Comparison of ENCODE assay signal across 14 mouse cellular contexts in the genomic region with DNA sequence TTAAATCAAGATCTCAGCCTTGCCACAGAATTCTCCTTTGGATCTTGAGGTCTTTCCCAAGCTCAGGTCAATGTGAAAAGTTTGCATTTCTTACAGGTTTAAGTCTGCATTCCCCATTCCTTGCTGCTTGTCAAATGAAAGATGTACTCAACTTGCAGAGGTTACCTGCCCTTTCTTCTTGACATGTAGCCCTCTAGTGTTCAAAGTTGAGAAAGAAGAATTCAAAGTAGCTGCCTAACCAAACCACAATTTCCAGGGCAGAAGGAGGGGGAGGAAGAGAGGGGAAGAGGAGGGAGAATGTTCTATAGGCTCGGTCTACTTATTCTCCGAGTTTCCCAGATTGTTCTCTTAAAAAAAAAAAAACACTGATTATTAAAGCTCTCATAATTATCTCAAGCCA. TPM values are rescaled to one million over a fixed set of nuclear protein-coding genes. Genes with fewer than 3 reads are reported as not detected.
A peak's percentile ranks its signal among the peaks of the same experiment; 100 is the strongest.
DNase-seq lines count a peak whose midpoint lies in the region; ATAC-seq and TF ChIP-seq lines count a peak whose summit lies in the region.
"Had no signal": no experiment of that assay in that cellular context is flagged by ENCODE, and none has a peak within 500 bp of the region (broad histone marks: within the 10 kb centered on the region; RNA-seq: fewer than 3 reads in every experiment).

No protein-coding gene starts in this region.

- 0 out of 2 replicates have a peak, but pooled peaks have one; percentile 9 for TF ChIP-seq CTCF in cerebellum, adult 2 months (IDR thresholded peaks at IDR 0.05; ENCODE audit: borderline replicate concordance, insufficient read depth, low read depth, low read length)

- H3K4me1 ChIP-seq in cerebellum, adult 2 months (ENCODE audit: control insufficient read depth, insufficient read depth, low read length), result no peaks in the 10 kb centered on the region
- H3K4me1 ChIP-seq in limb, embryonic 14.5 days (ENCODE audit: control insufficient read depth, insufficient read depth, low read length), result no peaks in the 10 kb centered on the region
- no peaks in the 10 kb centered on the region for H3K4me1 ChIP-seq in limb, embryonic 10.5 days
- H3K4me1 ChIP-seq: liver, embryonic 13.5 days; megakaryocyte, embryonic 14.5 days had no signal

- no peak overlapping the region for H3K9ac ChIP-seq in limb, embryonic 14.5 days (ENCODE audit: low read depth, low read length, severe bottlenecking)
- H3K9ac ChIP-seq: liver, embryonic 13.5 days; neural tube, embryonic 13.5 days had no signal

- H3K27me3 ChIP-seq in cerebellum, adult 2 months (ENCODE audit: control insufficient read depth, insufficient read depth, low read length), result no peaks in the 10 kb centered on the region
- H3K27me3 ChIP-seq in limb, embryonic 14.5 days (ENCODE audit: control insufficient read depth, insufficient read depth, low read length), result no peaks in the 10 kb centered on the region
- no peaks in the 10 kb centered on the region for H3K27me3 ChIP-seq in limb, embryonic 10.5 days (ENCODE audit: low read depth, poor library complexity, severe bottlenecking)
- H3K27me3 ChIP-seq: liver, embryonic 13.5 days; megakaryocyte, embryonic 14.5 days; neural tube, embryonic 13.5 days had no signal

- no peak for TF ChIP-seq POLR2A in cerebellum, adult 2 months (IDR thresholded peaks at IDR 0.05; ENCODE audit: borderline replicate concordance, insufficient read depth, low read length)
- no peak for TF ChIP-seq POLR2A in limb, embryonic 14.5 days (IDR thresholded peaks at IDR 0.05; ENCODE audit: borderline replicate concordance, extremely low read depth, insufficient read depth, insufficient read length)

- DNase-seq in cerebellum, adult 2 months, result no peak
- no peak for DNase-seq in cerebellum, postnatal 14 days
- DNase-seq in limb, embryonic 14.5 days (ENCODE audit: low spot score), result peak; percentile 6
- no peak for DNase-seq in limb, embryonic 10.5 days (ENCODE audit: low spot score)
- DNase-seq in brain, adult 2 months (ENCODE audit: low read depth, low spot score), result peak; percentile 51
- DNase-seq in retina, embryonic 14.5 days (ENCODE audit: low spot score), result peak; percentile 52
- DNase-seq in heart, adult 8-10 months (ENCODE audit: low spot score), result no peak
- DNase-seq: B cell, adult 2 months; kidney, adult 2 months; liver, embryonic 13.5 days had no signal

- no peaks in the 10 kb centered on the region for H3K36me3 ChIP-seq in limb, embryonic 14.5 days (ENCODE audit: control insufficient read depth, insufficient read depth, low read length)
- no peaks in the 10 kb centered on the region for H3K36me3 ChIP-seq in limb, embryonic 10.5 days
- H3K36me3 ChIP-seq: liver, embryonic 13.5 days; neural tube, embryonic 13.5 days had no signal

- WGBS in cerebellum, adult 2 months, result 65% methylated on average over 2 of the region's 2 CpGs
- WGBS in limb, embryonic 14.5 days, result 46% methylated on average over 2 of the region's 2 CpGs
- WGBS in limb, embryonic 10.5 days, result 66% methylated on average over 2 of the region's 2 CpGs

- H3K4me3 ChIP-seq in cerebellum, adult 2 months (replicated peaks; ENCODE audit: insufficient read depth, low read depth, low read length), result no peak overlapping the region
- no peak overlapping the region for H3K4me3 ChIP-seq in limb, embryonic 14.5 days (replicated peaks; ENCODE audit: low read length)
- H3K4me3 ChIP-seq in limb, embryonic 10.5 days, result no peak overlapping the region
- H3K4me3 ChIP-seq: liver, embryonic 13.5 days; megakaryocyte, embryonic 14.5 days; neural tube, embryonic 13.5 days had no signal

- no peak for ATAC-seq in limb, embryonic 14.5 days (ENCODE audit: low FRiP score, low read depth)
- ATAC-seq in erythroid progenitor cell, adult 5-6 weeks (replicated peaks; ENCODE audit: low FRiP score, poor library complexity, severe bottlenecking), result no peak

- no peak overlapping the region for H3K27ac ChIP-seq in cerebellum, adult 2 months (ENCODE audit: insufficient read depth, low read length)
- no peak overlapping the region for H3K27ac ChIP-seq in limb, embryonic 14.5 days (replicated peaks; ENCODE audit: low read depth, low read length)
- no peak overlapping the region for H3K27ac ChIP-seq in limb, embryonic 10.5 days
- H3K27ac ChIP-seq: liver, embryonic 13.5 days; neural tube, embryonic 13.5 days had no signal

- H3K4me2 ChIP-seq in limb, embryonic 14.5 days (replicated peaks; ENCODE audit: low read depth, low read length, severe bottlenecking), result no peak overlapping the region
- H3K4me2 ChIP-seq: liver, embryonic 13.5 days; neural tube, embryonic 13.5 days had no signal

- no peaks in the 10 kb centered on the region for H3K9me3 ChIP-seq in limb, embryonic 14.5 days (ENCODE audit: control insufficient read depth, low read length)
- H3K9me3 ChIP-seq in limb, embryonic 10.5 days (replicated peaks), result no peaks in the 10 kb centered on the region
- H3K9me3 ChIP-seq: liver, embryonic 13.5 days; megakaryocyte, embryonic 14.5 days; neural tube, embryonic 13.5 days had no signal

RNA-seq across cellular contexts. Expression of gene Tac1, which starts 45.5 kb away (rescaled TPM):
- 19.6 and 19.7 TPM in 2 replicates for polyA plus RNA-seq in cerebellum, adult 2 months (2012; rRNA removed)
- polyA plus RNA-seq in limb, embryonic 14.5 days (2012; rRNA removed), result 15.0 and 15.5 TPM in 2 replicates
- polyA plus RNA-seq in limb, embryonic 14.5 days (2014; fragmentation: Nextera tagmentation; extraction: Ambion mirVana), result 31.0 and 31.7 TPM in 2 replicates
- polyA plus RNA-seq in limb, embryonic 10.5 days (2016; fragmentation: Nextera tagmentation; extraction: Ambion mirVana), result 2.7 and 5.5 TPM in 2 replicates
- not detected in 2 replicates for total RNA-seq in erythroid progenitor cell, adult 5-6 weeks (2015; ENCODE audit: low replicate concordance)
- not detected in 2 replicates for total RNA-seq in erythroid progenitor cell, adult 5-6 weeks (2017; ENCODE audit: low replicate concordance)
- total RNA-seq in heart, adult 8-10 months (2022), result 1 to 10 TPM; 2.0 to 3.1 (median 2.5) TPM
- total RNA-seq: gastrocnemius, adult 8-10 months had no signal
- polyA plus RNA-seq: kidney, adult 2 months had no signal

Comparison
In these comparisons a context has a peak if more than half of its experiments do, and no peak if none do; other contexts are left out.
1. DNase-seq: peak in limb, embryonic 14.5 days (single experiment), brain, adult 2 months (single experiment) and retina, embryonic 14.5 days (single experiment); none in cerebellum, adult 2 months (0 of 2), cerebellum, postnatal 14 days (0 of 2), limb, embryonic 10.5 days (single experiment) and heart, adult 8-10 months (single experiment).